Mouse (Mus musculus) ES-E14 (cell line): Measurements from ENCODE around the gene Ccdc157.

ENCODE experiments used
- HCFC1 ChIP-seq: IDR thresholded peaks from 2 replicates; pipeline ENCODE4 v1.6.1; 2012; ENCODE audit warnings: low read length, inconsistent platforms, borderline replicate concordance; ENCODE audit not compliant: insufficient read depth
- ZNF384 ChIP-seq: IDR thresholded peaks from 2 replicates; pipeline ENCODE4 v1.6.1; 2012; ENCODE audit warnings: low read depth, low read length, inconsistent platforms

- TF ChIP-seq HCFC1: no peak
- TF ChIP-seq ZNF384: no peak
These were observed 37.1 kb downstream of the Ccdc157 start, which contains the start of gene Sec14l2 for GRCm38 (mm10) chr11:4122742-4123579.
